Mouse (Mus musculus): ENCODE results near the gene Apol8.

GRCm38 (mm10) chr15:77745081-77745480 lies 11.7 kb downstream of the Apol8 start:
- no peak for TF ChIP-seq CTCF (IDR thresholded peaks at IDR 0.05; ENCODE audit: low read depth)
- no peak for TF ChIP-seq EP300 (IDR thresholded peaks at IDR 0.05; ENCODE audit: low read depth)
